Mouse (Mus musculus): ENCODE measurements around the gene Gm17571. TPM values are rescaled to one million over a fixed set of nuclear protein-coding genes. Genes with fewer than 3 reads are reported as not detected.

The Gm17571 gene
- total and polyA plus RNA-seq, 2 experiments from 2014 or later: not detected

- Histone ChIP-seq H3K9ac (replicated peaks; ENCODE audit: low read length) (no peak overlapping the region; the same call in 1 of the 2 replicates), H3K4me1 (ENCODE audit: insufficient read depth, low read length) (no peaks in the 10 kb centered on the region), H3K4me2 (ENCODE audit: low read depth, low read length) (peak overlapping the region; percentile 41), H3K36me3 (ENCODE audit: insufficient read depth, low read length) (no peaks in the 10 kb centered on the region), H3K4me3 (ENCODE audit: low read length) (no peak overlapping the region), H3K27ac (peak overlapping the region; percentile 80), H3K27me3 (ENCODE audit: insufficient read depth, low read length) (no peaks in the 10 kb centered on the region), H3K9me3 (ENCODE audit: low read length) (no peaks in the 10 kb centered on the region)
- 12% methylated on average over 7 of the region's 7 CpGs for WGBS
- TF ChIP-seq CTCF (IDR thresholded peaks at IDR 0.05; ENCODE audit: low read depth): no peak; the same call in 1 of the 2 replicates
- ATAC-seq: peak; percentile 98
- peak; percentile 90 for DNase-seq (ENCODE audit: low spot score)
Measured at GRCm38 (mm10) chr9:13425031-13425940, 21.3 kb downstream of the Gm17571 start.

DNA sequence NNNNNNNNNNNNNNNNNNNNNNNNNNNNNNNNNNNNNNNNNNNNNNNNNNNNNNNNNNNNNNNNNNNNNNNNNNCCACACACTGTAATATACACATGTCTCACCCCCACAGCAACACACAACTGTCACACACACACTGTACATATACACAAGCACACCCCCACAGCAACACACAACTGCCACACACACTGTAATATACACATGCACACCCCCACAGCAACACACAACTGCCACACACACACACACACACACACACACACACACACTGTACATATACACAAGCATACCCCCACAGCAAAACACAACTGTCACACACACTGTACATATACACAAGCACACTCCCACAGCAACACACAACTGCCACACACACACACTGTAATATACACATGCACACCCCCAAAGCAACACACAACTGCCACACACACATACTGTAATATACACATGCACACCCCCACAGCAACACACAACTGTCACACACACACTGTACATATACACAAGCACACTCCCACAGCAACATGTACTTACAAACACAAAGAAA lies 32.3 kb downstream of the Gm17571 start:
- Histone ChIP-seq H3K9ac (replicated peaks; ENCODE audit: low read length) (no peak overlapping the region), H3K27me3 (ENCODE audit: insufficient read depth, low read length) (no peaks in the 10 kb centered on the region), H3K9me3 (ENCODE audit: low read length) (no peaks in the 10 kb centered on the region), H3K27ac (no peak overlapping the region), H3K4me2 (ENCODE audit: low read depth, low read length) (no peak overlapping the region), H3K4me1 (ENCODE audit: insufficient read depth, low read length) (no peaks in the 10 kb centered on the region), H3K4me3 (ENCODE audit: low read length) (no peak overlapping the region), H3K36me3 (ENCODE audit: insufficient read depth, low read length) (no peaks in the 10 kb centered on the region)
- no peak for TF ChIP-seq CTCF (IDR thresholded peaks at IDR 0.05; ENCODE audit: low read depth)
- DNase-seq (ENCODE audit: low spot score) (no peak), ATAC-seq (no peak)

Other genes with a start within 250 kb of the Gm17571 start
- gene Jrkl, start 200.9 kb downstream of the Gm17571 start, total RNA-seq (2014; rRNA removed): 2.8 and 3.6 TPM in 2 replicates
- gene Jrkl, start 200.9 kb downstream of the Gm17571 start, polyA plus RNA-seq (2015; fragmentation: Nextera tagmentation; extraction: Ambion mirVana): 4.1 and 5.5 TPM in 2 replicates
- gene Ccdc82, start 199.8 kb downstream of the Gm17571 start, total RNA-seq (2014; rRNA removed): 16.1 and 18.7 TPM in 2 replicates
- gene Ccdc82, start 199.8 kb downstream of the Gm17571 start, polyA plus RNA-seq (2015; fragmentation: Nextera tagmentation; extraction: Ambion mirVana): 11.0 and 11.1 TPM in 2 replicates
- gene Maml2, start 148.8 kb downstream of the Gm17571 start, total RNA-seq (2014; rRNA removed): 11.2 and 11.6 TPM in 2 replicates
- gene Maml2, start 148.8 kb downstream of the Gm17571 start, polyA plus RNA-seq (2015; fragmentation: Nextera tagmentation; extraction: Ambion mirVana): 11.4 and 11.6 TPM in 2 replicates

Measured in hindbrain, postnatal 0 days (tissue).